Mouse (Mus musculus) kidney, embryonic 14.5 days (tissue): Measurements from ENCODE around the gene Actr1a. TPM values are rescaled to one million over a fixed set of nuclear protein-coding genes. Genes with fewer than 3 reads are reported as not detected.

ENCODE experiments used
- ATAC-seq: fragments of 200-750 bp; cut with Nextera tagmentation; 2 replicates; pipeline ENCODE4 v1.8.0; 2017; ENCODE audit warnings: moderate number of reproducible peaks, mild to moderate bottlenecking, moderate TSS enrichment, moderate library complexity; ENCODE audit not compliant: low FRiP score, low TSS enrichment
- H3K27ac ChIP-seq: fragments of 300-500 bp; sonication (generic); 2 replicates; pipeline ENCODE4 v1.5.1; 2014; ENCODE audit warnings: low read depth, mild to moderate bottlenecking, low read length, moderate library complexity, mixed read lengths
- H3K27me3 ChIP-seq: fragments of 300-500 bp; sonication (generic); 2 replicates; pipeline ENCODE4 v1.6.1; 2014; ENCODE audit warnings: mild to moderate bottlenecking, low read length; ENCODE audit not compliant: control insufficient read depth, insufficient read depth
- H3K36me3 ChIP-seq: fragments of 300-500 bp; sonication (generic); 2 replicates; pipeline ENCODE4 v1.6.1; 2014; ENCODE audit warnings: low read length, mixed read lengths; ENCODE audit not compliant: control insufficient read depth, insufficient read depth
- H3K4me1 ChIP-seq: fragments of 300-500 bp; sonication (generic); 2 replicates; pipeline ENCODE4 v1.6.1; 2014; ENCODE audit warnings: low read length, mixed read lengths; ENCODE audit not compliant: control insufficient read depth, insufficient read depth
- H3K4me2 ChIP-seq: fragments of 300-500 bp; sonication (generic); replicated peaks from 2 replicates; pipeline ENCODE4 v1.6.1; 2014; ENCODE audit warnings: low read depth, mild to moderate bottlenecking, low read length
- H3K4me3 ChIP-seq: fragments of 300-500 bp; sonication (generic); 2 replicates; pipeline ENCODE4 v1.5.1; 2014; ENCODE audit warnings: mild to moderate bottlenecking, low read length
- H3K9ac ChIP-seq: fragments of 300-500 bp; sonication (generic); 2 replicates; pipeline ENCODE4 v1.6.1; 2014; ENCODE audit warnings: low read depth, mild to moderate bottlenecking, low read length, moderate library complexity
- H3K9me3 ChIP-seq: fragments of 300-500 bp; sonication (generic); 2 replicates; pipeline ENCODE4 v1.6.1; 2016; ENCODE audit warnings: low read length; ENCODE audit not compliant: control insufficient read depth
- WGBS: fragments of 180-500 bp; shearing (Covaris S2); extraction: QIAGEN DNeasy Blood & Tissue Kit; methylation state at CpG from one replicate; pipeline ENCODE4 v1.1.7; 2014; 5-methylcytosine and 5-hydroxymethylcytosine counted together
- polyA plus RNA-seq: library from polyadenylated mRNA; unstranded; fragments of >200 nt; fragmentation: Nextera tagmentation; extraction: Ambion mirVana; gene quantifications from 2 replicates; pipeline ENCODE4 v1.2.1, GENCODE M21; 2014

The Actr1a gene
- polyA plus RNA-seq, 1 experiment from 2014 or later, result 134 TPM

DNA sequence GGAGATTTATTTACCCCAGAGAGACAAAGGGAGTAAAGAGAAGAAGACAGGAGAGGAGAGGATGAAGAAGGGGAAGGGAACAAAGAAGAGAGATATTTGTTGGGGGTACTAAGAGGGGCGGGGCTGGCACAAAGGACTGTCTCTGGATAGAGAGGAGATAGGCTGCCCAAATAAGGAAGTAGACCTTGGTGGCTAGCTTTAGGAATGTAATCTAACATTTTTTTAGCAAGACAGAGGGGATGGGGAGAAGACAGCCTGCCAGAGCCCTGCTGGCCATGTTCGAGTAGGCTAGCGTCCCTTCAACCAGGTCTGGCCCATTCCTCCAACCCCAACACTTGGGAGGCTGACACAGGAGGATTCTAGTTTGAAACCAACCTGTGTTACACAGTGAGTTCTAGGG, 14.0 kb upstream of the Actr1a start:
- H3K27ac ChIP-seq, result no peak overlapping the region
- no peak overlapping the region for H3K4me2 ChIP-seq
- H3K4me3 ChIP-seq, result no peak overlapping the region
- H3K9ac ChIP-seq, result no peak overlapping the region
- 0 out of 2 replicates have a peak, but pooled peaks cover 11% of the 10 kb centered on the region for H3K4me1 ChIP-seq
- ATAC-seq, result no peak
- peaks cover 45% of the 10 kb centered on the region; the same call in 1 of the 2 replicates for H3K36me3 ChIP-seq
- H3K9me3 ChIP-seq, result no peaks in the 10 kb centered on the region
- H3K27me3 ChIP-seq, result no peaks in the 10 kb centered on the region
- WGBS, result 86% methylated on average over 3 of the region's 3 CpGs

DNA sequence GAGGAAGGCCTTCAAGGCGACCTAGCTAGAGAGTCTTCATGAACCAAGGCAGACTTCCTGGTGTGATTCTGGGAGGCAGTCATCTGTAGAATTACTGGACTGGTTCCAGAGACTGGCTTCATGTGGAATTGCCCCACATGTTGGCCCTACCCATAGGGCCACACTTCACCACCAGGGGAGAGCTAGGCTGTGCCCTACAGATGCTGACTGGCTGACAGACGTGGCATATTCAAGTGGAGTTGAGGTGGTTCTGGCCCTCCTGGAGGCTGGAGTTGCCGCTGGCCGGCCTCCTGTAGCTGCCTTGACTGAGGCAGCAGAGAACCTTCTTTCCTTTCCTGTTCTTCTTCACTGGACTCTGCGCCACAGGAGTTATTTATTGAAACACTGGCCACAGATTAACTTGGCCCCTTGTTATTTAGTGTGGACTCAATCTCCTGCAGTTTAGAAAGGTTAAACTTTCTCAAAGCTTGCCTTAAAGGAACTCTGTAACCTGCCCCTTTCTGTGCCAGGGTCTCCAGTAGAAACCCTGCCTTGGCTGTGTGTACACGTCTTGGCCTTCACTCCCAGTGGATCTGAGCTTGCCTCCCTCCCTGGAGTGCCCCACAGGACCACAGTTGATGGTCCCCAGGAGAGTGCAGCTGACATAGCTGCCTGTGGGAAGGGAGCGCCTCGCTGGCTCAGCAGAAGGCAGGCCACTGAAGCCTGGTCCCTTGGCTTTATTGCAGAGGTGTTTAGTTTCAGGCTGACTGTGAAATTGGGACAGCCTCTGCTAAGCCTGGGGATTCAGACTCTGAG, 11.2 kb upstream of the Actr1a start:
- H3K9me3 ChIP-seq, result no peaks in the 10 kb centered on the region
- H3K4me2 ChIP-seq, result no peak overlapping the region
- H3K9ac ChIP-seq, result no peak overlapping the region
- ATAC-seq, result peak; percentile 59; the same call in 1 of the 2 replicates
- H3K36me3 ChIP-seq, result peaks cover 62% of the 10 kb centered on the region
- no peak overlapping the region for H3K4me3 ChIP-seq
- WGBS, result 65% methylated on average over 8 of the region's 8 CpGs
- no peaks in the 10 kb centered on the region for H3K27me3 ChIP-seq
- 0 out of 2 replicates have a peak, but pooled peaks cover 11% of the 10 kb centered on the region for H3K4me1 ChIP-seq
- peak overlapping the region; percentile 72; the same call in 1 of the 2 replicates for H3K27ac ChIP-seq

DNA sequence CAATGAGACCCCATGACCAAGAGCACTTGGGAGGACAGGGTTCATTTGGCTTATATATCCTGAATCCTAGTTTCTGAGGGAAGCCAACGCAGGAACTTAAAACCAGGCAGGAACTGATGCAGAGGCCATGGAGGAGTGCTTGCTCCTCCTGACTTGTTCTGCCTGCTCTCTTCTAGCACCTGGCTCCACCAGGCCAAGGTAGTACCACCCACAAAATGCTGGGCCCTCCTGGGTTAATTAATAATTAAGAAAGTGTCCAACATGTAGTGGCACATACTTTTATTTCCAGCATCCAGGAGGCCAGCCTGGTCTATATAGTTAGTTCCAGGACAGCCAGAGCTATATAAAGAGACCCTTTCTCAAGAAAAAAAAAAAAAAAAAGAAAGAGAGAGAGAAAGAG, 8.5 kb upstream of the Actr1a start:
- Histone ChIP-seq H3K4me1 (peaks cover 22% of the 10 kb centered on the region; the same call in 1 of the 2 replicates), H3K9me3 (no peaks in the 10 kb centered on the region), H3K4me2 (no peak overlapping the region), H3K9ac (no peak overlapping the region), H3K36me3 (peaks cover 65% of the 10 kb centered on the region), H3K27ac (no peak overlapping the region), H3K4me3 (no peak overlapping the region), H3K27me3 (no peaks in the 10 kb centered on the region)
- no peak for ATAC-seq
- WGBS, result 88% methylated on average over 1 of the region's 1 CpGs

- WGBS, result 81% methylated on average over 7 of the region's 7 CpGs
- Histone ChIP-seq H3K9ac (no peak overlapping the region), H3K4me1 (peaks cover 31% of the 10 kb centered on the region), H3K4me2 (no peak overlapping the region), H3K27me3 (no peaks in the 10 kb centered on the region), H3K9me3 (no peaks in the 10 kb centered on the region), H3K36me3 (peaks cover 41% of the 10 kb centered on the region), H3K27ac (no peak overlapping the region), H3K4me3 (no peak overlapping the region)
- no peak for ATAC-seq
Observed at GRCm38 (mm10) chr19:46400558-46400957, 5.0 kb upstream of the Actr1a start.

DNA sequence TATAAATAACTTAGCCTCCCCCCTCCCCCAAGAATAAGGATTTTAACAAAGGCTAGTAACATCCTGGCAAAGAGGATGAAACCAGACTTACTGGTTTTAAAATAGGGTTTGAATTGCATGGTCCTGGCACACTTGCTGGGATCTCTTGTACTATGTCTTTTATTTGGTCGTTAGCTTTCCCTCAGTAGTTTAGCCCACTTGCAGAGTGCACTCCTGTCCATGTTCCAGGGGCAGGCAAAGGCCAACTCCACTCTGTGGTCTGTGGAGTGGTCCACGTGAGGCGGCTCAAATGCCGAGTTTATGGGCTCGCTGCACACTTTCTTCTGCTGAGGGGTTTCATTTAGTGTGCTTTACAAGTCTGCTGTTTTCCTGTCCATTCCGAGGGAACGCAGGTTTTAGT, 4.3 kb upstream of the Actr1a start:
- Histone ChIP-seq H3K4me2 (0 out of 2 replicates have a peak overlapping the region, but pooled peaks have one; percentile 3), H3K27ac (no peak overlapping the region), H3K36me3 (peaks cover 34% of the 10 kb centered on the region), H3K9me3 (no peaks in the 10 kb centered on the region), H3K4me1 (peaks cover 31% of the 10 kb centered on the region), H3K4me3 (no peak overlapping the region), H3K27me3 (no peaks in the 10 kb centered on the region), H3K9ac (0 out of 2 replicates have a peak overlapping the region, but pooled peaks have one; percentile 12)
- no peak for ATAC-seq
- WGBS, result 52% methylated on average over 7 of the region's 7 CpGs

DNA sequence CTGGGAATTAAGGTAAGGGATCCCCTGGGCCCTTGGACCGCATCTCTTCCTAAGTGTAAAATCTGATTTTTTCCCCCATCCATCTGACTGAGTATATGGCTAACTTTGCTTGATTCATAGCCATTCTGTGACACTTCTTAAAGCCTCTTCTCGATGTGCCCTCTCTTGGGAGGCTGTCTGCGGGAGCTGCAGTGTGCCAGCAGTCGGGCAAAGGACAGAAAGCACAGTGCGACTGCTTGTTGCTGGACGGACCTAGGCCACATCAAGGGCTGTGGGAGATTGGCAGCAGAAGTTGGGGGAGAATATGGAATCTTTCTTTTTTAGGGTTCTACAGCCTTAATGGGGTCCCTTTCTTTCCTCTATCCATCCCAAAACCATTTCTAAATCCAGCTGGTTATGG, 3.8 kb upstream of the Actr1a start:
- H3K9ac ChIP-seq, result 0 out of 2 replicates have a peak overlapping the region, but pooled peaks have one; percentile 12
- no peaks in the 10 kb centered on the region for H3K9me3 ChIP-seq
- H3K36me3 ChIP-seq, result peaks cover 30% of the 10 kb centered on the region
- no peak overlapping the region for H3K4me3 ChIP-seq
- no peak overlapping the region for H3K27ac ChIP-seq
- H3K27me3 ChIP-seq, result no peaks in the 10 kb centered on the region
- WGBS, result 79% methylated on average over 6 of the region's 6 CpGs
- no peak overlapping the region; the same call in 1 of the 2 replicates for H3K4me2 ChIP-seq
- peaks cover 33% of the 10 kb centered on the region for H3K4me1 ChIP-seq
- no peak for ATAC-seq

DNA sequence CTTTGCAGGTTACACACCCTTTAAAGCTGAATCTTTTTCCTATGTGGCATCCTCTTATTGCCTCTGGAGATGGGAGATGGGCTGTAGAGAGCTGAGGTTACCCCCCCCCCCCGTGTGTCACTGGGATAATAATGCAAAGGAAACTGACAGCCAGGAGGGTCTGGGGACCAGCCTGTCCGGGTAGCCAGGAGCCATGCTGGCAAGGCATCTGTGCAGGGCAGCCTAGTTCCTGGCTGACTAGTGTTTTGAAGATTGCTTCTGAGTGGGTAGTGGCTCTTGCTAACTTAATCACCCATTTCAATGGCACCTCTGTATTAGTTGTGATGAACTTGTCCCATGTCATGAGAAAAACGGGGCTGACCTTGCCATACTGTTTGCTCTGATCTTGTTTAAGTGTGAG, 2.9 kb upstream of the Actr1a start:
- whole genome bisulfite sequencing, result 35% methylated on average over 3 of the region's 3 CpGs
- Histone ChIP-seq H3K36me3 (peaks cover 22% of the 10 kb centered on the region), H3K27ac (no peak overlapping the region), H3K4me1 (peaks cover 39% of the 10 kb centered on the region), H3K9ac (peak overlapping the region; percentile 84; the same call in 1 of the 2 replicates), H3K9me3 (no peaks in the 10 kb centered on the region), H3K27me3 (no peaks in the 10 kb centered on the region), H3K4me2 (peak overlapping the region; percentile 74), H3K4me3 (peak overlapping the region; percentile 90)
- no peak for ATAC-seq

- no peaks in the 10 kb centered on the region for H3K9me3 ChIP-seq
- peak overlapping the region; percentile 84 for H3K9ac ChIP-seq
- peak overlapping the region; percentile 91 for H3K27ac ChIP-seq
- H3K36me3 ChIP-seq, result peaks cover 13% of the 10 kb centered on the region; the same call in 1 of the 2 replicates
- H3K4me1 ChIP-seq, result peaks cover 39% of the 10 kb centered on the region
- ATAC-seq, result no peak
- WGBS, result under 1% methylated on average over 18 of the region's 19 CpGs
- H3K4me2 ChIP-seq, result peak overlapping the region; percentile 74
- no peaks in the 10 kb centered on the region for H3K27me3 ChIP-seq
- H3K4me3 ChIP-seq, result peak overlapping the region; percentile 90
Observed at GRCm38 (mm10) chr19:46397436-46398001, 2.0 kb upstream of the Actr1a start.
